Mouse (Mus musculus): ENCODE measurements around the gene Ttyh1.

- TF ChIP-seq CTCF (IDR thresholded peaks at IDR 0.05; ENCODE audit: insufficient read depth, low read length) (no peak), POLR2A (IDR thresholded peaks at IDR 0.05; ENCODE audit: borderline replicate concordance, extremely low read depth, low read depth, low read length) (no peak)
These were observed 4.5 kb downstream of the Ttyh1 start for GRCm38 (mm10) chr7:4123732-4124131.
